Mouse (Mus musculus): Measurements from ENCODE around the gene Slc25a15. TPM values are rescaled to one million over a fixed set of nuclear protein-coding genes. Genes with fewer than 3 reads are reported as not detected.

Gene Slc25a15
- 22.2 and 26.9 TPM in 2 replicates for polyA plus RNA-seq (2015; fragmentation: Nextera tagmentation; extraction: Ambion mirVana)

DNA sequence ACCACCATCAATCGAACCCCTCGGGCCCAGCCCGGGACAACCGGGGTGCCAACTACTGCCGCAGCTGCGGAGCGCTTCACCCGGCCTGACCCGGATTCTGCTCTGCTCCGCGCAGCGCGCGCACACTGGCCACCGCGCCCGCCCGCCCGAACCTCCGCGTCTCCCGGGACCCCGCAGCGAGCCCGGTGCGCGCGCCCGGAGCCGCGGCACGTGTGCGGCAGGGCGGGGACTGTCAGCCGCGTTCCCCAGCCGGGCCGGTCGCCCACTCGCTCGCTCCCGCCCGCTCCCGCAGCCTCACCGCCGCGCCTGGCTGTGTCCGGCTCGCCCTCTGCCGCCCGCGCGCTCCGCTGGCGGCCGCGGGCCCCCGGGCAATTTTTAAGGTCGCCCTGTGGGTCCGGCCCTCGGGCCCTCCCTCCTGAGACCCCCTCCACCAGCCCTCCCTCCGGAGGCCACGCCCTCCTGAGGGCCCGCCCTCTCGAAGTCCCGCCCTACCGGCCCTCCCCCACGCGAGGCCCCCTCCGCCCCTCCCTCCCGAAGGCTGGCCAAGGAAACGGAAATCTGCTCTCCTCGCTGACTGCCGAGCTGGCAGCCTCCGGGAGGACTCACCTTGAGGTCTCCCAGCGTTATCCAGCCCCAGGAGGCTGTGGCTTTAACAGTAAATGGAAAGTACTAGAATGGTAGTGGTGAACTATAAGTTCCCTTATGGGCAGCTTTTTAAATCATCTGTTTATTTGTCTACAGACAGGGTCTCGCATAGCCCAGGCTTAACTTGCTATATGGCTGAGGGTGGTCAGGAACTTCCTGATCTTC lies at the start of gene Slc25a15:
Gene Slc25a15, minus strand, starts transcription at position 456 of the 810 bp plus-strand sequence.
- peak within 1 kb of the TSS; percentile 83 for H3K9ac ChIP-seq
- peak within 1 kb of the TSS; percentile 78 for H3K4me3 ChIP-seq (replicated peaks)
- ATAC-seq (ENCODE audit: low read depth): peak; percentile 87
- peak; percentile 75 for DNase-seq
- peak within 1 kb of the TSS; percentile 58 for H3K27ac ChIP-seq
- no peaks in the 10 kb centered on the region for H3K9me3 ChIP-seq (replicated peaks)
- H3K36me3 ChIP-seq: peaks cover 5% of the 10 kb centered on the region
- peak within 1 kb of the TSS; percentile 94 for H3K4me2 ChIP-seq
- H3K4me1 ChIP-seq (replicated peaks): peaks cover 35% of the 10 kb centered on the region
- under 1% methylated on average over 72 of the region's 77 CpGs for WGBS (ENCODE audit: insufficient replicate concordance)
- no peaks in the 10 kb centered on the region for H3K27me3 ChIP-seq

DNA sequence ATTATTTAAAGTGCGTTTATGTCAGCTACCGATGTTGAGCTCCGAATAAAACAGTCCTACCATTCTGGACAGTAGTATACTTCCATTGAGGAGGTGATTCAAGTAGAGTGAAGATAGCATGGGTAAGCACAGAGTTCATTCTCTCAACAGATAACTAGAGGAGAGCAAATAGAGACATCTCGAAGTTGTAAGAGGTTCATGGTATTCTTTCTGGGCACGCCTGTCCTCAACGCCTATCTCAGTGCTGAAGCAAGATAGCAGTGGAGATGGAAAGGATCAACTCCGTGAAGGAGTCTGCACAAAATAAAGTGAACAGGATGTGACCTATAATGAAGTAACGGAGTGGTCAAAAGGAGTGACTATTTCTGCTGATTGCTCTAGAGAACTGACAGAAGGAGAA lies 13.6 kb upstream of the Slc25a15 start:
- Histone ChIP-seq H3K4me3 (replicated peaks) (peak overlapping the region; percentile 76), H3K27ac (peak overlapping the region; percentile 71), H3K4me2 (peak overlapping the region; percentile 73), H3K36me3 (peaks cover 11% of the 10 kb centered on the region), H3K9me3 (replicated peaks) (no peaks in the 10 kb centered on the region), H3K27me3 (no peaks in the 10 kb centered on the region), H3K4me1 (replicated peaks) (peaks cover 29% of the 10 kb centered on the region), H3K9ac (peak overlapping the region; percentile 79)
- ATAC-seq (ENCODE audit: low read depth) (peak; percentile 53), DNase-seq (no peak)
- 7% methylated on average over 8 of the region's 8 CpGs for WGBS (ENCODE audit: insufficient replicate concordance)

DNA sequence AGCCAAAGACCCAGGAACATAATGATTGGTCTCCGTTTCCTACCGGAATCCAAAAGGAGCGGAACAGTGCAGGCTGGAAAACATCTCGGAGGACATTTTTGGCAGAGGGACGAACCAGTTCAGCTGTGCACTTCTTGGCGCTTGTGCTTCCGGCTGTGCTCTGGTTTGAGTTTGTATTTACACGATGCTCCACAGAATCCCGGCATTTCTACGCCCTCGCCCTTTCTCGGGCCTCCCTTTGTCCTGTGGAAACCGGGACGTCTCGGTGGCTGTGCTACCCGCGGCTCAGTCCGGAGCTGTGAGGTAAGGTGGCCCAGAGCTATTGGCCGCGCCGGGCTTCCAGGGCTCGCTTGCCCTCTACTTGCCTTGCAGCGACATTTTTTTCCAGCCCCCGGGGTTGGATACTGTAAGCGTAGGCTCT lies 12.9 kb upstream of the Slc25a15 start, which contains the start of gene Mrps31:
Gene Mrps31, plus strand, starts transcription at position 80 of the 421 bp plus-strand sequence.
- ATAC-seq (ENCODE audit: low read depth) (peak; percentile 87), DNase-seq (peak; percentile 70)
- Histone ChIP-seq H3K9ac (peak within 1 kb of the TSS; percentile 79), H3K9me3 (replicated peaks) (no peaks in the 10 kb centered on the region), H3K27me3 (no peaks in the 10 kb centered on the region), H3K36me3 (peaks cover 8% of the 10 kb centered on the region), H3K4me3 (replicated peaks) (peak within 1 kb of the TSS; percentile 76), H3K4me2 (peak within 1 kb of the TSS; percentile 73), H3K27ac (peak within 1 kb of the TSS; percentile 71), H3K4me1 (replicated peaks) (peaks cover 29% of the 10 kb centered on the region)
- under 1% methylated on average over 25 of the region's 25 CpGs for WGBS (ENCODE audit: insufficient replicate concordance)

DNA sequence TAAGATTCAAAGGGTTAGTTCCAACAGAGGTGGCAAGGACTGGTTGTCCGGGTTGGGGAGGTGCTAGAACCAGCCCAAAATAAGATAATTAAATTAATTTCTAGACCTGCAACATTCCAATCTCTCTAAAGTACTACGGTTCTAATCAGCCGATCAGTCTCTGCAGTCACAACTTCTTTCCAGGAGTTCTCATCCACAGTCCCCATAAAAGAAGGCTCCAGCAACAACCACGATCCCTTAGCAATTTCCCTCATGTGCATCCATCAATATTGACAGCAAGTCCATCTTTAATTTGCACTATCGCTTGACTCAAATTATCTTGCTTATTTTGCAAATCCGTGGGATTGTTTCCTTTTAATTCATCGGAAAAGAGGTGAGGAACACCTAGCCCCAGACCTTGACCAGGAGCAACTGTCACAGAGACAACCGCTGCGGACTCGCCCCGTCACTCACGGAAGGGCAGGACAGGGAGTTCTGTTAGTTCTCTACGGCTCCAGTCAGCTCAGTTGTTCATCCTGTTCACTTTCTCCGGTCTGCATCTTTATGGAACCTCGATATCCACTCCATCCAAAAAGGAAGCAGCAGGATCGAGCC lies 12.4 kb upstream of the Slc25a15 start:
- Histone ChIP-seq H3K9me3 (replicated peaks) (no peaks in the 10 kb centered on the region), H3K9ac (peak overlapping the region; percentile 79), H3K4me3 (replicated peaks) (peak overlapping the region; percentile 76), H3K27ac (peak overlapping the region; percentile 71), H3K36me3 (peaks cover 3% of the 10 kb centered on the region), H3K4me2 (peak overlapping the region; percentile 73), H3K27me3 (no peaks in the 10 kb centered on the region), H3K4me1 (replicated peaks) (peaks cover 29% of the 10 kb centered on the region)
- ATAC-seq (ENCODE audit: low read depth): peak; percentile 65
- DNase-seq: no peak
- 10% methylated on average over 16 of the region's 16 CpGs for WGBS (ENCODE audit: insufficient replicate concordance)

- Histone ChIP-seq H3K36me3 (no peaks in the 10 kb centered on the region), H3K4me2 (no peak overlapping the region), H3K27ac (no peak overlapping the region), H3K9me3 (replicated peaks) (no peaks in the 10 kb centered on the region), H3K9ac (no peak overlapping the region), H3K4me3 (replicated peaks) (no peak overlapping the region), H3K27me3 (0 out of 2 replicates have a peak, but pooled peaks cover 3% of the 10 kb centered on the region), H3K4me1 (replicated peaks) (peaks cover 2% of the 10 kb centered on the region)
- no peak for DNase-seq
- no peak for ATAC-seq (ENCODE audit: low read depth)
- 14% methylated on average over 6 of the region's 6 CpGs for WGBS (ENCODE audit: insufficient replicate concordance)
These were observed 7.3 kb upstream of the Slc25a15 start for GRCm38 (mm10) chr8:22405733-22406132.

GRCm38 (mm10) chr8:22403235-22403634 lies 4.8 kb upstream of the Slc25a15 start:
- Histone ChIP-seq H3K27me3 (0 out of 2 replicates have a peak, but pooled peaks cover 3% of the 10 kb centered on the region), H3K4me2 (no peak overlapping the region), H3K4me1 (replicated peaks) (peaks cover 11% of the 10 kb centered on the region), H3K27ac (no peak overlapping the region), H3K36me3 (no peaks in the 10 kb centered on the region), H3K9me3 (replicated peaks) (no peaks in the 10 kb centered on the region), H3K4me3 (replicated peaks) (no peak overlapping the region), H3K9ac (no peak overlapping the region)
- DNase-seq (no peak), ATAC-seq (ENCODE audit: low read depth) (no peak)
- 57% methylated on average over 2 of the region's 2 CpGs for WGBS (ENCODE audit: insufficient replicate concordance)

- no peak for ATAC-seq (ENCODE audit: low read depth)
- 63% methylated on average over 4 of the region's 4 CpGs for WGBS (ENCODE audit: insufficient replicate concordance)
These were observed 2.2 kb upstream of the Slc25a15 start for GRCm38 (mm10) chr8:22400593-22400992.

GRCm38 (mm10) chr8:22399285-22399880 lies 986 bp upstream of the Slc25a15 start:
- 67% methylated on average over 8 of the region's 8 CpGs for WGBS (ENCODE audit: insufficient replicate concordance)

More at GRCm38 (mm10) chr8:22400593-22400992, 2.2 kb upstream of the Slc25a15 start:
- Histone ChIP-seq H3K27ac (no peak overlapping the region), H3K4me1 (replicated peaks) (peaks cover 20% of the 10 kb centered on the region), H3K9ac (no peak overlapping the region), H3K36me3 (no peaks in the 10 kb centered on the region), H3K27me3 (0 out of 2 replicates have a peak, but pooled peaks cover 3% of the 10 kb centered on the region), H3K9me3 (replicated peaks) (no peaks in the 10 kb centered on the region), H3K4me2 (no peak overlapping the region), H3K4me3 (replicated peaks) (no peak overlapping the region)
- no peak for DNase-seq

GRCm38 (mm10) chr8:22397811-22398141 lies 621 bp downstream of the Slc25a15 start:
- Histone ChIP-seq H3K27ac (peak overlapping the region; percentile 58), H3K9ac (peak overlapping the region; percentile 83), H3K27me3 (no peaks in the 10 kb centered on the region), H3K4me3 (replicated peaks) (peak overlapping the region; percentile 78), H3K36me3 (peaks cover 5% of the 10 kb centered on the region), H3K9me3 (replicated peaks) (no peaks in the 10 kb centered on the region), H3K4me2 (peak overlapping the region; percentile 94), H3K4me1 (replicated peaks) (peaks cover 39% of the 10 kb centered on the region)
- DNase-seq (no peak), ATAC-seq (ENCODE audit: low read depth) (no peak)
- WGBS (ENCODE audit: insufficient replicate concordance): under 1% methylated on average over 13 of the region's 13 CpGs

More at GRCm38 (mm10) chr8:22399285-22399880, 986 bp upstream of the Slc25a15 start:
- DNase-seq (no peak), ATAC-seq (ENCODE audit: low read depth) (no peak)
- Histone ChIP-seq H3K9me3 (replicated peaks) (no peaks in the 10 kb centered on the region), H3K27ac (no peak overlapping the region), H3K27me3 (no peaks in the 10 kb centered on the region), H3K36me3 (peaks cover 5% of the 10 kb centered on the region), H3K4me1 (replicated peaks) (peaks cover 29% of the 10 kb centered on the region), H3K4me2 (peak overlapping the region; percentile 94), H3K9ac (peak overlapping the region; percentile 83), H3K4me3 (replicated peaks) (peak overlapping the region; percentile 78)

- Histone ChIP-seq H3K4me3 (replicated peaks) (no peak overlapping the region), H3K27me3 (no peaks in the 10 kb centered on the region), H3K9ac (no peak overlapping the region), H3K4me2 (peak overlapping the region; percentile 17; the same call in 1 of the 2 replicates), H3K27ac (peak overlapping the region; percentile 47; the same call in 1 of the 2 replicates), H3K9me3 (replicated peaks) (no peaks in the 10 kb centered on the region), H3K36me3 (peaks cover 12% of the 10 kb centered on the region), H3K4me1 (replicated peaks) (peaks cover 42% of the 10 kb centered on the region)
- 86% methylated on average over 8 of the region's 8 CpGs for WGBS (ENCODE audit: insufficient replicate concordance)
- DNase-seq (no peak), ATAC-seq (ENCODE audit: low read depth) (no peak)
These were observed 3.1 kb downstream of the Slc25a15 start for GRCm38 (mm10) chr8:22395256-22395655.

GRCm38 (mm10) chr8:22394471-22394870 lies 3.9 kb downstream of the Slc25a15 start:
- 0 out of 2 replicates have a peak overlapping the region, but pooled peaks have one; percentile 47 for H3K27ac ChIP-seq
- ATAC-seq (ENCODE audit: low read depth) (no peak), DNase-seq (no peak)
- no peaks in the 10 kb centered on the region for H3K27me3 ChIP-seq
- H3K36me3 ChIP-seq: peaks cover 20% of the 10 kb centered on the region
- no peak overlapping the region for H3K9ac ChIP-seq
- peak overlapping the region; percentile 19; the same call in 1 of the 2 replicates for H3K4me2 ChIP-seq
- no peak overlapping the region for H3K4me3 ChIP-seq (replicated peaks)
- no peaks in the 10 kb centered on the region for H3K9me3 ChIP-seq (replicated peaks)
- H3K4me1 ChIP-seq (replicated peaks): peaks cover 42% of the 10 kb centered on the region
- 36% methylated on average over 4 of the region's 4 CpGs for WGBS (ENCODE audit: insufficient replicate concordance)
